23 mouse cellular contexts compared by ENCODE assay signal in the genomic region with DNA sequence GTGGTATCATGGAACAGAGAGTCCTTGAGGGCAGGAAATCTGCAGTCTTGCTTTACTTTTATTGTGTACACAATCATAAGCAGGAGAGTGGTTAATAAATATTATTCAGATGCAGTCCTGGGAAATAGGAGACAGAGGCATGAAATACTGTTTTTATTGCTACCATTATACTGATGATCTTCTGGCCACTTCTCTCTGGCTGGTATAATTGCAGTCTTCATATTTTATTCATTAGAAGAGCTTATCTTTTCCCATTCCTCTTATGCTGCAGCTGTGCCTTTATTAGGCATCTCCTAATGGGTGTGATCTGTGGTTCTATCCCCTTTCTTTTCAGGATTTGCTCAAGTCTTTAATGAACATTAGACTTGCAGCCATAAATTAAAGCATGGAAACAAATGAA.
A peak's percentile ranks its signal among the peaks of the same experiment; 100 is the strongest.
DNase-seq lines count a peak whose midpoint lies in the region; ATAC-seq and TF ChIP-seq lines count a peak whose summit lies in the region.
"Had no signal": no experiment of that assay in that cellular context is flagged by ENCODE, and none has a peak within 500 bp of the region (broad histone marks: within the 10 kb centered on the region; RNA-seq: fewer than 3 reads in every experiment).

No protein-coding gene starts in this region.

- no peaks in the 10 kb centered on the region for H3K4me1 ChIP-seq in forebrain, embryonic 13.5 days
- H3K4me1 ChIP-seq in forebrain, postnatal 0 days (ENCODE audit: insufficient read depth): no peaks in the 10 kb centered on the region
- no peaks in the 10 kb centered on the region for H3K4me1 ChIP-seq in midbrain, embryonic 11.5 days (ENCODE audit: control insufficient read depth, insufficient read depth, low read length)
- no peaks in the 10 kb centered on the region for H3K4me1 ChIP-seq in midbrain, embryonic 10.5 days
- H3K4me1 ChIP-seq in midbrain, embryonic 13.5 days (replicated peaks): 0 out of 2 replicates have a peak, but pooled peaks cover 7% of the 10 kb centered on the region
- 0 out of 2 replicates have a peak, but pooled peaks cover 4% of the 10 kb centered on the region for H3K4me1 ChIP-seq in neural tube, embryonic 13.5 days (replicated peaks)
- H3K4me1 ChIP-seq: embryonic facial prominence, embryonic 12.5 days; limb, embryonic 15.5 days; lung, embryonic 15.5 days; megakaryocyte, embryonic 14.5 days had no signal

- no peak for TF ChIP-seq CTCF in forebrain, postnatal 0 days (IDR thresholded peaks at IDR 0.05; ENCODE audit: low read depth)

- H3K4me2 ChIP-seq in forebrain, embryonic 13.5 days: no peak overlapping the region
- no peak overlapping the region for H3K4me2 ChIP-seq in forebrain, postnatal 0 days (ENCODE audit: low read depth)
- no peak overlapping the region for H3K4me2 ChIP-seq in midbrain, embryonic 11.5 days
- no peak overlapping the region for H3K4me2 ChIP-seq in midbrain, embryonic 13.5 days (replicated peaks)
- H3K4me2 ChIP-seq in neural tube, embryonic 13.5 days: no peak overlapping the region
- H3K4me2 ChIP-seq: embryonic facial prominence, embryonic 12.5 days; limb, embryonic 15.5 days; lung, embryonic 15.5 days had no signal

- no peaks in the 10 kb centered on the region for H3K36me3 ChIP-seq in forebrain, embryonic 13.5 days (ENCODE audit: poor library complexity, severe bottlenecking)
- H3K36me3 ChIP-seq in forebrain, postnatal 0 days (ENCODE audit: insufficient read depth): no peaks in the 10 kb centered on the region
- H3K36me3 ChIP-seq in midbrain, embryonic 11.5 days (ENCODE audit: control insufficient read depth, insufficient read depth, low read length): no peaks in the 10 kb centered on the region
- H3K36me3 ChIP-seq in midbrain, embryonic 10.5 days: no peaks in the 10 kb centered on the region
- no peaks in the 10 kb centered on the region for H3K36me3 ChIP-seq in midbrain, embryonic 13.5 days
- H3K36me3 ChIP-seq in neural tube, embryonic 13.5 days: no peaks in the 10 kb centered on the region
- H3K36me3 ChIP-seq: embryonic facial prominence, embryonic 12.5 days; limb, embryonic 15.5 days; lung, embryonic 15.5 days had no signal

- no peak overlapping the region for H3K27ac ChIP-seq in forebrain, embryonic 13.5 days
- no peak overlapping the region for H3K27ac ChIP-seq in forebrain, postnatal 0 days (ENCODE audit: low read depth, low read length)
- H3K27ac ChIP-seq in midbrain, embryonic 11.5 days (ENCODE audit: low read depth, low read length): no peak overlapping the region
- no peak overlapping the region for H3K27ac ChIP-seq in midbrain, embryonic 10.5 days (replicated peaks)
- H3K27ac ChIP-seq in midbrain, embryonic 13.5 days: no peak overlapping the region
- H3K27ac ChIP-seq in neural tube, embryonic 13.5 days (replicated peaks): peak overlapping the region; percentile 52; the same call in 1 of the 2 replicates
- H3K27ac ChIP-seq: embryonic facial prominence, embryonic 12.5 days; gastrocnemius, adult 2 months; kidney, postnatal 0 days; limb, embryonic 15.5 days; liver, embryonic 14.5 days; lung, embryonic 15.5 days had no signal

- no peaks in the 10 kb centered on the region for H3K9me3 ChIP-seq in forebrain, embryonic 13.5 days (replicated peaks)
- no peaks in the 10 kb centered on the region for H3K9me3 ChIP-seq in forebrain, postnatal 0 days (ENCODE audit: low read length)
- no peaks in the 10 kb centered on the region for H3K9me3 ChIP-seq in midbrain, embryonic 11.5 days (ENCODE audit: control insufficient read depth, low read length)
- no peaks in the 10 kb centered on the region for H3K9me3 ChIP-seq in midbrain, embryonic 10.5 days (replicated peaks)
- H3K9me3 ChIP-seq in midbrain, embryonic 13.5 days: no peaks in the 10 kb centered on the region
- no peaks in the 10 kb centered on the region for H3K9me3 ChIP-seq in neural tube, embryonic 13.5 days
- H3K9me3 ChIP-seq: embryonic facial prominence, embryonic 12.5 days; limb, embryonic 15.5 days; lung, embryonic 15.5 days; megakaryocyte, embryonic 14.5 days had no signal

- H3K27me3 ChIP-seq in forebrain, embryonic 13.5 days: no peaks in the 10 kb centered on the region
- H3K27me3 ChIP-seq in forebrain, postnatal 0 days (ENCODE audit: insufficient read depth, low read length): no peaks in the 10 kb centered on the region
- no peaks in the 10 kb centered on the region for H3K27me3 ChIP-seq in midbrain, embryonic 11.5 days (ENCODE audit: control insufficient read depth, insufficient read depth, low read length)
- H3K27me3 ChIP-seq in midbrain, embryonic 10.5 days (ENCODE audit: low read depth, poor library complexity, severe bottlenecking): no peaks in the 10 kb centered on the region
- no peaks in the 10 kb centered on the region for H3K27me3 ChIP-seq in midbrain, embryonic 13.5 days
- H3K27me3 ChIP-seq in neural tube, embryonic 13.5 days: no peaks in the 10 kb centered on the region
- H3K27me3 ChIP-seq: embryonic facial prominence, embryonic 12.5 days; limb, embryonic 15.5 days; lung, embryonic 15.5 days; megakaryocyte, embryonic 14.5 days had no signal

- no peak overlapping the region for H3K4me3 ChIP-seq in forebrain, embryonic 13.5 days
- no peak overlapping the region for H3K4me3 ChIP-seq in forebrain, postnatal 0 days (ENCODE audit: low read depth, low read length)
- no peak overlapping the region for H3K4me3 ChIP-seq in midbrain, embryonic 11.5 days (ENCODE audit: low read depth, low read length)
- no peak overlapping the region for H3K4me3 ChIP-seq in midbrain, embryonic 10.5 days
- H3K4me3 ChIP-seq in midbrain, embryonic 13.5 days (replicated peaks): no peak overlapping the region
- H3K4me3 ChIP-seq in neural tube, embryonic 13.5 days: no peak overlapping the region
- H3K4me3 ChIP-seq: embryonic facial prominence, embryonic 12.5 days; gastrocnemius, adult 2 months; limb, embryonic 15.5 days; lung, embryonic 15.5 days; megakaryocyte, embryonic 14.5 days had no signal

- no peak for DNase-seq in forebrain, postnatal 0 days
- DNase-seq in midbrain, embryonic 11.5 days (ENCODE audit: low spot score, missing footprints): peak; percentile 69
- no peak for DNase-seq in midbrain, embryonic 10.5 days (ENCODE audit: low spot score)
- DNase-seq in layer of hippocampus, adult 9-11 months: no peak
- no peak for DNase-seq in layer of hippocampus, adult 18-20 months (ENCODE audit: low spot score in 2 of 2)
- DNase-seq: cerebellum, adult 18-20 months; cerebellum, postnatal 14 days; gastrocnemius, adult 2 months; kidney, adult 2 months; left cerebral cortex, postnatal 4 days; lung, postnatal 36 days; right cerebral cortex, adult 18-20 months; thymus, adult 18-20 months; thymus, postnatal 36 days had no signal

- peak; percentile 72; the same call in 1 of the 2 replicates for ATAC-seq in forebrain, embryonic 13.5 days
- no peak; the same call in 1 of the 2 replicates for ATAC-seq in forebrain, postnatal 0 days
- ATAC-seq in midbrain, embryonic 11.5 days (ENCODE audit: low FRiP score): peak; percentile 70; the same call in 1 of the 2 replicates
- ATAC-seq in midbrain, embryonic 13.5 days: peak; percentile 80; the same call in 1 of the 2 replicates
- peak; percentile 73 for ATAC-seq in neural tube, embryonic 13.5 days (ENCODE audit: low read depth)

- no peak overlapping the region for H3K9ac ChIP-seq in forebrain, embryonic 13.5 days
- H3K9ac ChIP-seq in forebrain, postnatal 0 days: no peak overlapping the region
- no peak overlapping the region for H3K9ac ChIP-seq in midbrain, embryonic 11.5 days (ENCODE audit: low read length)
- no peak overlapping the region for H3K9ac ChIP-seq in midbrain, embryonic 13.5 days (replicated peaks)
- H3K9ac ChIP-seq in neural tube, embryonic 13.5 days: no peak overlapping the region
- H3K9ac ChIP-seq: embryonic facial prominence, embryonic 12.5 days; limb, embryonic 15.5 days; liver, embryonic 14.5 days; lung, embryonic 15.5 days had no signal
